Mouse (Mus musculus): ENCODE measurements around the gene Zcchc7.

GRCm38 (mm10) chr4:44713554-44714051 lies 42.1 kb upstream of the Zcchc7 start:
- TF ChIP-seq CTCF (IDR thresholded peaks at IDR 0.05; ENCODE audit: control insufficient read depth, insufficient read depth, low read length) (no peak), POLR2A (IDR thresholded peaks at IDR 0.05; ENCODE audit: borderline replicate concordance, control insufficient read depth, low read depth, low read length) (no peak)

Data from bone marrow, adult 2 months (tissue).